Mouse (Mus musculus): ENCODE data around the gene Ric3. TPM values are rescaled to one million over a fixed set of nuclear protein-coding genes. Genes with fewer than 3 reads are reported as not detected.

Ric3 gene
- polyA plus RNA-seq, 1 experiment from 2014 or later: 2.9 TPM

GRCm38 (mm10) chr7:109012575-109012974 lies 70.6 kb downstream of the Ric3 start:
- Histone ChIP-seq H3K9me3 (no peaks in the 10 kb centered on the region), H3K27ac (no peak overlapping the region), H3K4me1 (peaks cover 8% of the 10 kb centered on the region; the same call in 1 of the 2 replicates), H3K4me3 (no peak overlapping the region), H3K36me3 (no peaks in the 10 kb centered on the region), H3K27me3 (ENCODE audit: insufficient read depth, poor library complexity, severe bottlenecking) (peaks cover 68% of the 10 kb centered on the region)
- WGBS: 80% methylated on average over 1 of the region's 1 CpGs
- DNase-seq (ENCODE audit: low spot score): no peak

- no peaks in the 10 kb centered on the region for H3K36me3 ChIP-seq
- 47% methylated on average over 8 of the region's 8 CpGs for WGBS
- no peaks in the 10 kb centered on the region for H3K9me3 ChIP-seq
- H3K27me3 ChIP-seq (ENCODE audit: insufficient read depth, poor library complexity, severe bottlenecking): peaks cover 69% of the 10 kb centered on the region
- H3K4me1 ChIP-seq: peaks cover 8% of the 10 kb centered on the region; the same call in 1 of the 2 replicates
- DNase-seq (ENCODE audit: low spot score): no peak
- H3K4me3 ChIP-seq: peak overlapping the region; percentile 71; the same call in 1 of the 2 replicates
- H3K27ac ChIP-seq: no peak overlapping the region
These were observed 71.4 kb downstream of the Ric3 start for GRCm38 (mm10) chr7:109011596-109012180.

GRCm38 (mm10) chr7:109010720-109011595 lies 72.2 kb downstream of the Ric3 start:
- no peak for DNase-seq (ENCODE audit: low spot score)
- no peaks in the 10 kb centered on the region for H3K9me3 ChIP-seq
- 2% methylated on average over 82 of the region's 82 CpGs for WGBS
- H3K27ac ChIP-seq: peak overlapping the region; percentile 6; the same call in 1 of the 2 replicates
- peaks cover 8% of the 10 kb centered on the region; the same call in 1 of the 2 replicates for H3K4me1 ChIP-seq
- peaks cover 69% of the 10 kb centered on the region for H3K27me3 ChIP-seq (ENCODE audit: insufficient read depth, poor library complexity, severe bottlenecking)
- H3K36me3 ChIP-seq: no peaks in the 10 kb centered on the region
- H3K4me3 ChIP-seq: peak overlapping the region; percentile 71

- Histone ChIP-seq H3K9me3 (no peaks in the 10 kb centered on the region), H3K4me3 (no peak overlapping the region), H3K4me1 (peaks cover 8% of the 10 kb centered on the region; the same call in 1 of the 2 replicates), H3K36me3 (no peaks in the 10 kb centered on the region), H3K27ac (no peak overlapping the region), H3K27me3 (ENCODE audit: insufficient read depth, poor library complexity, severe bottlenecking) (peaks cover 76% of the 10 kb centered on the region)
- no peak for DNase-seq (ENCODE audit: low spot score)
- WGBS: 81% methylated on average over 1 of the region's 1 CpGs
These were observed 73.9 kb downstream of the Ric3 start for GRCm38 (mm10) chr7:109009260-109009659.

- Histone ChIP-seq H3K27me3 (ENCODE audit: insufficient read depth, poor library complexity, severe bottlenecking) (peaks cover 20% of the 10 kb centered on the region; the same call in 1 of the 2 replicates), H3K4me3 (no peak overlapping the region), H3K4me1 (no peaks in the 10 kb centered on the region), H3K27ac (no peak overlapping the region), H3K9me3 (no peaks in the 10 kb centered on the region), H3K36me3 (no peaks in the 10 kb centered on the region)
- DNase-seq (ENCODE audit: low spot score): no peak
- 11% methylated on average over 3 of the region's 3 CpGs for WGBS
These were observed 79.5 kb downstream of the Ric3 start for GRCm38 (mm10) chr7:109003653-109004052.

- DNase-seq (ENCODE audit: low spot score): no peak
- H3K36me3 ChIP-seq: no peaks in the 10 kb centered on the region
- no peak overlapping the region for H3K4me3 ChIP-seq
- WGBS: 79% methylated on average over 4 of the region's 4 CpGs
- no peaks in the 10 kb centered on the region for H3K9me3 ChIP-seq
- H3K27ac ChIP-seq: no peak overlapping the region
- H3K4me1 ChIP-seq: no peaks in the 10 kb centered on the region
- H3K27me3 ChIP-seq (ENCODE audit: insufficient read depth, poor library complexity, severe bottlenecking): 0 out of 2 replicates have a peak, but pooled peaks cover 7% of the 10 kb centered on the region
These were observed 81.2 kb downstream of the Ric3 start for GRCm38 (mm10) chr7:109001971-109002370.

- no peak overlapping the region for H3K27ac ChIP-seq
- 39% methylated on average over 4 of the region's 4 CpGs for WGBS
- DNase-seq (ENCODE audit: low spot score): no peak
- H3K27me3 ChIP-seq (ENCODE audit: insufficient read depth, poor library complexity, severe bottlenecking): 0 out of 2 replicates have a peak, but pooled peaks cover 3% of the 10 kb centered on the region
- H3K36me3 ChIP-seq: no peaks in the 10 kb centered on the region
- H3K4me1 ChIP-seq: no peaks in the 10 kb centered on the region
- no peaks in the 10 kb centered on the region for H3K9me3 ChIP-seq
- no peak overlapping the region for H3K4me3 ChIP-seq
These were observed 82.7 kb downstream of the Ric3 start for GRCm38 (mm10) chr7:109000315-109000954.

GRCm38 (mm10) chr7:108996156-108996555 lies 87.0 kb downstream of the Ric3 start:
- 65% methylated on average over 6 of the region's 6 CpGs for WGBS
- H3K36me3 ChIP-seq: no peaks in the 10 kb centered on the region
- H3K9me3 ChIP-seq: no peaks in the 10 kb centered on the region
- H3K4me3 ChIP-seq: no peak overlapping the region
- H3K27ac ChIP-seq: no peak overlapping the region
- no peaks in the 10 kb centered on the region for H3K4me1 ChIP-seq
- DNase-seq (ENCODE audit: low spot score): no peak
- no peaks in the 10 kb centered on the region for H3K27me3 ChIP-seq (ENCODE audit: insufficient read depth, poor library complexity, severe bottlenecking)

GRCm38 (mm10) chr7:108993881-108994291 lies 89.2 kb downstream of the Ric3 start:
- Histone ChIP-seq H3K36me3 (no peaks in the 10 kb centered on the region), H3K27me3 (ENCODE audit: insufficient read depth, poor library complexity, severe bottlenecking) (no peaks in the 10 kb centered on the region), H3K4me1 (no peaks in the 10 kb centered on the region), H3K4me3 (no peak overlapping the region), H3K27ac (no peak overlapping the region), H3K9me3 (no peaks in the 10 kb centered on the region)
- 80% methylated on average over 3 of the region's 3 CpGs for WGBS
- DNase-seq (ENCODE audit: low spot score): no peak

- 75% methylated on average over 7 of the region's 7 CpGs for WGBS
- H3K27me3 ChIP-seq (ENCODE audit: insufficient read depth, poor library complexity, severe bottlenecking): no peaks in the 10 kb centered on the region
- no peaks in the 10 kb centered on the region for H3K4me1 ChIP-seq
- H3K36me3 ChIP-seq: no peaks in the 10 kb centered on the region
- DNase-seq (ENCODE audit: low spot score): no peak
- H3K27ac ChIP-seq: no peak overlapping the region
- H3K4me3 ChIP-seq: no peak overlapping the region
- no peaks in the 10 kb centered on the region for H3K9me3 ChIP-seq
These were observed 89.9 kb downstream of the Ric3 start for GRCm38 (mm10) chr7:108993230-108993629.

- H3K27me3 ChIP-seq (ENCODE audit: insufficient read depth, poor library complexity, severe bottlenecking): no peaks in the 10 kb centered on the region
- H3K9me3 ChIP-seq: no peaks in the 10 kb centered on the region
- H3K4me1 ChIP-seq: no peaks in the 10 kb centered on the region
- no peaks in the 10 kb centered on the region for H3K36me3 ChIP-seq
- 72% methylated on average over 9 of the region's 9 CpGs for WGBS
- no peak for DNase-seq (ENCODE audit: low spot score)
- H3K4me3 ChIP-seq: no peak overlapping the region
- no peak overlapping the region for H3K27ac ChIP-seq
These were observed 91.9 kb downstream of the Ric3 start for GRCm38 (mm10) chr7:108991207-108991606.

GRCm38 (mm10) chr7:108985934-108986708 lies 97.0 kb downstream of the Ric3 start:
- WGBS: 74% methylated on average over 2 of the region's 3 CpGs
- Histone ChIP-seq H3K9me3 (no peaks in the 10 kb centered on the region), H3K4me1 (no peaks in the 10 kb centered on the region), H3K4me3 (no peak overlapping the region), H3K36me3 (no peaks in the 10 kb centered on the region), H3K27me3 (ENCODE audit: insufficient read depth, poor library complexity, severe bottlenecking) (no peaks in the 10 kb centered on the region), H3K27ac (no peak overlapping the region)
- no peak for DNase-seq (ENCODE audit: low spot score)
